Mouse (Mus musculus) large intestine, adult 2 months (tissue): ENCODE measurements around the gene Vmn1r76. TPM values are rescaled to one million over a fixed set of nuclear protein-coding genes. Genes with fewer than 3 reads are reported as not detected.

Experiments used
- DNase-seq: peaks from one replicate; pipeline ENCODE4 v3.0.0-alpha.2; 2012; ENCODE audit warnings: low read depth, low spot score
- WGBS: fragments of 180-500 bp; shearing (Covaris S2); methylation state at CpG from one replicate; pipeline ENCODE4 v1.1.7; 2018; 5-methylcytosine and 5-hydroxymethylcytosine counted together
- polyA plus RNA-seq: library from polyadenylated mRNA; depleted of rRNA; stranded (reverse); fragments of >200 nt; gene quantifications from 2 replicates; pipeline ENCODE4 v1.2.3, GENCODE M21; 2012; rRNA removed

Vmn1r76 gene
- not detected in 2 replicates for polyA plus RNA-seq

- no peak for DNase-seq
Observed at GRCm38 (mm10) chr7:11938113-11938512, at the start of gene Vmn1r76. TSS of gene Vmn1r76 (minus strand) at chr7:11938213.

DNA sequence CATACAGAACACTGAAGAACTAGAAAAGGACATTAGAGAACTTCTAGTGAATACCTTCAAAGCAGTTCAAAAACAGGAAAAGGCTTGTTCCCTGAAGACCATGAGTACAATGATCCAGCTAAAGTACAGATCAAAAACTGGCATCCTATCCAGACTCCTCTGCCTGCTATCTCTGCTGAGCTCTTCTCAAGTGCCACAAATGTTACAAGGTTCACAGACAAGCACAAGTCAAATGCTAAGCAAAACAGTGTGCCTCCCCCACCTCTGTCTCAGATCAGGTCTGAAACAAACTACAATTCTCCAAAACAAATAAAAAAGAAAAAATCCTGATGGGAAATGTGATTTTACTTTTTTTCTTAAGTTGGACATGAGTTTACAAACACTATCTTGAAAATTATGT lies 34.6 kb upstream of the Vmn1r76 start:
- no peak for DNase-seq

- DNase-seq = no peak
Observed at GRCm38 (mm10) chr7:11947991-11948390, 10.0 kb upstream of the Vmn1r76 start.

GRCm38 (mm10) chr7:11874330-11874729 lies 63.7 kb downstream of the Vmn1r76 start, which contains the start of gene Vmn1r75:
TSS of gene Vmn1r75 (plus strand) at chr7:11874630.
- no peak for DNase-seq

More at GRCm38 (mm10) chr7:11947991-11948390, 10.0 kb upstream of the Vmn1r76 start:
- WGBS = 71% methylated on average over 3 of the region's 3 CpGs

Other genes starting within 250 kb of the Vmn1r76 start
- not detected in 2 replicates for gene Vmn1r73, start 207.9 kb downstream of the Vmn1r76 start, polyA plus RNA-seq
- gene Vmn1r74, start 104.2 kb downstream of the Vmn1r76 start, polyA plus RNA-seq = not detected in 2 replicates
- gene Vmn1r75, start 63.6 kb downstream of the Vmn1r76 start, polyA plus RNA-seq = not detected in 2 replicates
- gene Vmn1r77, start 98.5 kb upstream of the Vmn1r76 start, polyA plus RNA-seq = not detected in 2 replicates
- gene Vmn1r78, start 212.0 kb upstream of the Vmn1r76 start, polyA plus RNA-seq = not detected in 2 replicates
- not detected in 2 replicates for gene Vmn1r79, start 233.1 kb upstream of the Vmn1r76 start, polyA plus RNA-seq